Mouse (Mus musculus): ENCODE results near the gene Vstm2b.

- TF ChIP-seq CTCF (IDR thresholded peaks at IDR 0.05; ENCODE audit: low read depth) (no peak), EP300 (IDR thresholded peaks at IDR 0.05; ENCODE audit: low read depth) (no peak)
Measured at GRCm38 (mm10) chr7:40888358-40888757, 9.8 kb upstream of the Vstm2b start.
